Mouse (Mus musculus) cerebellum, adult 11-12 months (tissue): ENCODE data around the gene Dnajc19.
"Not testable (repeated sequence)": the region's sequence is repeated elsewhere in the genome, so short reads cannot be mapped to it uniquely, and the experiment has no call there.

Experiments used
- DNase-seq: peaks from one replicate; pipeline ENCODE4 v3.0.0; 2022

The Dnajc19 gene

GRCm38 (mm10) chr3:34080900-34081662 lies at the start of gene Dnajc19:
TSS of gene Dnajc19 (minus strand) at chr3:34081321.
- DNase-seq = peak; percentile 94

GRCm38 (mm10) chr3:34129957-34130356 lies 48.8 kb upstream of the Dnajc19 start:
- DNase-seq = no peak

GRCm38 (mm10) chr3:34121311-34121710 lies 40.2 kb upstream of the Dnajc19 start:
- DNase-seq = no peak

- DNase-seq = no peak
Measured at GRCm38 (mm10) chr3:34120791-34121190, 39.7 kb upstream of the Dnajc19 start.

- DNase-seq = no peak
Measured at GRCm38 (mm10) chr3:34119869-34120268, 38.7 kb upstream of the Dnajc19 start.

- DNase-seq = no peak
Measured at GRCm38 (mm10) chr3:34115806-34116205, 34.7 kb upstream of the Dnajc19 start.

GRCm38 (mm10) chr3:34111941-34112685 lies 31.0 kb upstream of the Dnajc19 start:
- DNase-seq = no peak

- DNase-seq = no peak
Measured at GRCm38 (mm10) chr3:34107631-34108030, 26.5 kb upstream of the Dnajc19 start.

- DNase-seq = no peak
Measured at GRCm38 (mm10) chr3:34106421-34106820, 25.3 kb upstream of the Dnajc19 start.

GRCm38 (mm10) chr3:34103902-34104672 lies 23.0 kb upstream of the Dnajc19 start:
- DNase-seq = no peak

- DNase-seq = no peak
Measured at GRCm38 (mm10) chr3:34102891-34103290, 21.8 kb upstream of the Dnajc19 start.

GRCm38 (mm10) chr3:34083655-34084054 lies 2.5 kb upstream of the Dnajc19 start:
- no peak for DNase-seq

- peak; percentile 10 for DNase-seq
Measured at GRCm38 (mm10) chr3:34081929-34082328, 808 bp upstream of the Dnajc19 start.

GRCm38 (mm10) chr3:34076058-34076759 lies 4.9 kb downstream of the Dnajc19 start:
- DNase-seq = no peak

- DNase-seq = no peak
Measured at GRCm38 (mm10) chr3:34072726-34073125, 8.4 kb downstream of the Dnajc19 start.

GRCm38 (mm10) chr3:34068943-34069342 lies 12.2 kb downstream of the Dnajc19 start:
- not testable (repeated sequence) for DNase-seq

- DNase-seq = no peak
Measured at GRCm38 (mm10) chr3:34062352-34062751, 18.8 kb downstream of the Dnajc19 start.

- no peak for DNase-seq
Measured at GRCm38 (mm10) chr3:34041990-34042389, 39.1 kb downstream of the Dnajc19 start.

GRCm38 (mm10) chr3:34035706-34036105 lies 45.4 kb downstream of the Dnajc19 start:
- DNase-seq = no peak

GRCm38 (mm10) chr3:34034803-34035202 lies 46.3 kb downstream of the Dnajc19 start:
- no peak for DNase-seq

- DNase-seq = no peak
Measured at GRCm38 (mm10) chr3:34033720-34034364, 47.3 kb downstream of the Dnajc19 start.

- DNase-seq = no peak
Measured at GRCm38 (mm10) chr3:34030601-34031000, 50.5 kb downstream of the Dnajc19 start.
